Mouse (Mus musculus) lung, adult 2 months (tissue): ENCODE measurements around the gene Cd83.

ENCODE experiments used
- CTCF ChIP-seq: fragments of 200-500 bp; IDR thresholded peaks from 2 replicates; pipeline ENCODE4 v1.5.1; 2011; ENCODE audit warnings: mild to moderate bottlenecking, low read length, control low read depth; ENCODE audit not compliant: insufficient read depth
- POLR2A ChIP-seq: fragments of 200-500 bp; IDR thresholded peaks from 2 replicates; pipeline ENCODE4 v1.6.1; 2011; ENCODE audit warnings: low read depth, mild to moderate bottlenecking, control low read depth, low read length, borderline replicate concordance; ENCODE audit errors: extremely low read depth

GRCm38 (mm10) chr13:43773965-43774566, 10.5 kb upstream of the Cd83 start:
- TF ChIP-seq POLR2A, result no peak
- no peak for TF ChIP-seq CTCF
